Mouse (Mus musculus) gastrocnemius, adult 18-20 months (tissue): ENCODE data around the gene Tead4. TPM values are rescaled to one million over a fixed set of nuclear protein-coding genes. Genes with fewer than 3 reads are reported as not detected.
"Not testable (repeated sequence)": the region's sequence is repeated elsewhere in the genome, so short reads cannot be mapped to it uniquely, and the experiment has no call there.

Experiments
- DNase-seq: peaks from one replicate; pipeline ENCODE4 v3.0.0; 2021; ENCODE audit warnings: low spot score
- total RNA-seq, 2 experiments: library from RNA; stranded (reverse); gene quantifications; 2 replicates each; pipeline ENCODE4 v1.2.3; 2021

Gene Tead4
- total RNA-seq, 2 experiments from 2014 or later, result 6.2 to 11.1 TPM

DNA sequence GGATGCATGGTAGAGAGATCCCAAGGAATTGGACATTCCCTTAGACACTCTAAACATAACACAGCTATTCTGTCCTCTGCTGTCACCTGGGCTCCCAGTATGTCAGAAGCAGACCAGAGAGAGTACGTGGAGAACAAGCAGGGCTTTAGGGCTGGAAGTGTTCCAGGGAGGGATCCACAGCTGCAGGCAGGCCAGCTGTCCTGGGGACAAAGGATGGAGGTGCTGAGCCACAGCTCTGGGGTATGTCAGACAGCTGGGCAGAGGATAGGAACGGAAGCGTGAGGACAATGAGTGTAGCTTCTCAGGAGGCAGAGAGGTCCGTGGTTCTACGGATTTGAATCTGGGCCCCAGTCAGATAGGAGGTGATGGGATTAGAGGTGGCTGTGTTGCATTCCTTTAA lies 50.0 kb downstream of the Tead4 start:
- no peak for DNase-seq

DNA sequence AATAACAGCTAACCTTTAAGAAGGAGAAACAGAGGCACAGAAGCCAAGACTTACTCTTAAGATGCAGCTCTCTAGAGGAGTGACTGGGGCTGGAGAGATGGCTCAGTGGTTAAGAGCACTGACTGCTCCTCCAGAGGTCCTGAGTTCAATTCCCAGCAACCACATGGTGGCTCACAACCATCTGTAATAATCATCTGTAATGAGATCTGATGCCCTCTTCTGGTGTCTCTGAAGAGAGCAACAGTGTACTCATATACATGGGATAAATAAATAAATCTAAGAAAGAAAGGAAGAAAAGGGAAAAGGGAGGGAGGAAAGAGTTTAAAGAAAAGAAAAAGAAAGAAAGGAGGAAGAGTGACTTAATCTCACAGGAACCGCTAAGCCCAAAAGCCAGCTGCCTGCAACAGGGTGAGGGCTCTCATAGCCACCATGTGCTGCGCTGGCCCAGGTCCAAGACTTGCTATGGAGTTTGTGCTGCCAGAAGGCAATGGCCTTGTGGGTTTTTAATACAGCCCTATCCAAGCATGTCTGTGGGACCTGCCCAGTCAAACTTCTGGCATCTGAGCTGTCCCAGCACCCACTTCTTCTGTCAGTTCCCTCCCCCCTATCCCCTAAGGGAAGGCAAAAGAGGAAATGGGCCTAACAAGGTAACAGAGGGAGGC lies 63.4 kb downstream of the Tead4 start:
- DNase-seq, result no peak

- DNase-seq, result peak; percentile 84
These were observed 64.0 kb downstream of the Tead4 start for GRCm38 (mm10) chr6:128236581-128236980.

- DNase-seq, result peak; percentile 49
These were observed 66.4 kb downstream of the Tead4 start for GRCm38 (mm10) chr6:128234206-128234605.

- no peak for DNase-seq
These were observed 68.4 kb downstream of the Tead4 start for GRCm38 (mm10) chr6:128232216-128232615.

- DNase-seq, result no peak
These were observed 68.9 kb downstream of the Tead4 start for GRCm38 (mm10) chr6:128231741-128232140.

DNA sequence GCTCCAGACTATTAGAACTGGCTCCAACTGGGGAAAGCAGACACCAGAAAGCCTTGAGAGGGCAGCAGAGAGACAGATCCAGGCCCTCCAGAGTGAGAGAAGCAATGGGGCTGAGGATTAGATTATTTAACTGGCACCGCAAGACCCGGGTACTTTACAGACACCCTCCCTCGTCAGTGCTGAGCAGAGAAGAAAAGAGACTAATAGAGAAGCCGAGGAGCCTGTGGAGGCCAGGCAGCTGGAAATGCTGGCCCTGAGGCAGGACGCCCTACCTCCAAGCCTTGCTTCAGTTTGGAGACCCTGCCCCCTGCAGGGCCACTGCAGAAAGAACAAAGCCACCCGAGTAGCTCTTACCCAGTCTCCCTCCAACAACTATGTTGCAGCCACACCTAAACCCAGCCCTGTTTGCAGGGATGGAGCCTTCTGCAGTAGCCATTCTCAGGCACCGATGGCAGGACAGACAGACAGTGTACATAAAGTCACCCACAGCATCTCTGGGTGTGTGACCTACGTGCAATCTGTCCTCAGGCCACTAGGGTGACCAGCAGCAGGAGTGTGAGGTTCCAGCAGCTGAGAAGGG lies 73.1 kb downstream of the Tead4 start:
- DNase-seq, result no peak

DNA sequence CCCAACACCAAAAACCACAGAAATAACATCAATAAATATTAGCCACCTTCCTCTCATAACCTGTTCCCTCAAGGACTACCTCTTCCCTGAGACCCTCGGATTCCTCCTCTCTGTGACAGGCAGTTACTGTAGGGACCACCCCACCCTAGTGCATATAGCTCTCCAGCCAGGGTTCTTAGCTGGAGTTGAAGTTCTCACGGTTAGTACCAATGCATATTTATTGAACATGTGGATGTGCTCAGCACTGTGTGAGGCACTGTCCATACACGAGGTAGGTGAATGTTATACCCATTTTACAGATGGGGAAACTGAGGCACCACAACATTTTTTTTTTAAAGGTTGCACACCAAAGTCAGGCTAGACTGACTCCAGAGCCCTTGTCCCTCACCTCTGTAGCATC lies 73.7 kb downstream of the Tead4 start:
- no peak for DNase-seq

DNA sequence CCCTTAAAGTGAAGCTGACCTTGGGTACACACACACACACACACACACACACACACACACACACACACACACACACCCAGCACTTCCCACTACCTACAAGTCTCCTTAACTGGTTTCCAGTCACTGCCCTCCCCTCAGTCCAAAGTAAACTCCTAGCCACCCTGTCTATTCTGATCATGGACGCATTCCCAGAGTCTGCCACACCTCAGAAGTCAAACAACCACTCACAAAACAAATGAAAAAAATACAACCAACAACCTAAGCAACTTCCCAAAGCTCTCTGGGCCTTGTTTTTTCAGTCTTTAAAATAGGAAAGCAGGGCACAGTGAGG lies 74.8 kb downstream of the Tead4 start:
- no peak for DNase-seq

DNA sequence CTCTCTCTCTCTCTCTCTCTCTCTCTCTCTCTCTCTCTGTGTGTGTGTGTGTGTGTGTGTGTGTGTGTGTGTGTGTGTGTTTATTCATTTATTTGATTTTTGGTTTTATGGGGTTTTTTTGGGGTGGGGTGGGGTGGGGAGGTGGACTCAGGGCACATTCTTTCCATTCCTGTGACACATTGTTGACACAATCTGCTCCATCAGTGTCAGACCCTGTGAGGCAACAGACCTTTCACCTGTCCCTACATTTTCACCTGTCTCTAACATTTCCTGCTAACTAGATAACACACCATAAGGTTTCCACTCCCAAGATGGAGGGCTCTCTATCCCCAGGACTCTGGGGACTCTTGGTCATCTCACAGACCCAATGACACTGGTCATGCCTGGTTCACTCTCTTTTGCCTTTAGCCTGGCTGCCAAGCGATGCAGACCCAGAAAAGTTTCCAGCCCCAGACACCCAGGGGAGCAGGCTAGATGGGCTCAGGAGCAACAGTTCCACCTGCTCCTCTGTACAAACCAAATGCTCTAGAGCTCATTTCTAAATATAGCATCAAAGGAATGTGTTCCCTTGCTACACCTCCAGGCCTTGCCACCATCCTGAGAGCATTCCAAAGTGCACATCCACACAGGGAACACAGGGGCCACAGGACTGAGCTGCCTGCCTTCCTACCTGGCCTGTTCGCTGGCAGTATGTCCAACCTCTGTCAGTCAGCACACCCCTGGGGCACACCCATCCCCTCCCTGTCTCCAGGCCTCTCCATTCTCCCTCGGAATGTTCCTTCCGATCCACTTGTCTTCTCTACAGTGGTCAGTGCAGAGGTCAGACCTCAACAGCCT lies 75.4 kb downstream of the Tead4 start:
- no peak for DNase-seq

GRCm38 (mm10) chr6:128223159-128223558 lies 77.5 kb downstream of the Tead4 start:
- DNase-seq, result no peak

GRCm38 (mm10) chr6:128215004-128215403 lies 85.6 kb downstream of the Tead4 start:
- not testable (repeated sequence) for DNase-seq

- DNase-seq, result not testable (repeated sequence)
These were observed 91.4 kb downstream of the Tead4 start for GRCm38 (mm10) chr6:128209199-128209598.

DNA sequence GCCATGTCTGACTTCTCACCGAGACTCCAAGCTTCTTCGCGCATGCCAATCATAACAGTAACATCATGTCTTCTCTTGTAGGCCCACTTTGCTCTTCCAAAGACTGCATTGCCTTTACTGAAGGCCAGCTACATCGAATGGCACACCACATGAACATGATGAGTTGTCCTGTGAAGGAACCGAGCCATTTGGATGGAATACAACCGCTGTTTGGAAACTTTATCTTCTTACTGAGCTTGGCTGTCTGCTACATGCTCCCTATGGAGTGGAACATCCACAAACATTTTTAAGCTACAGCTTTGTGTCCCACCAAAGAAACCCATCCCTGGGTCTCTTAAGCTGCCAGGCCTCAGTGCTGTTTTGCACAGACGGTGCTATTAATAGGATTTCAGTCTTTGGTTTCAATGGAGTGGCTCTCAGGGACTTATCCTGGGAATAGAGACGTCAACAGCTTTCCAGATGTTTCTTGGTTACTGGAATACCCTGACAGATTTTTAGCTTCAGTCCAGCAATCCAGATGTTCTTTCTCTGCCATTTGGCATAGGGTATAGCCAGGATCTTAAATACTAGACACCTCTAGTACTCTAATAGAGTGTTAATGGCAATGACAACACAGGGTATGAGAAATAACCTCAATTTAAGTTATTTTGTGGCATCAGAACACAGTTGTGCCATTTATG lies 92.0 kb downstream of the Tead4 start:
- no peak for DNase-seq

DNA sequence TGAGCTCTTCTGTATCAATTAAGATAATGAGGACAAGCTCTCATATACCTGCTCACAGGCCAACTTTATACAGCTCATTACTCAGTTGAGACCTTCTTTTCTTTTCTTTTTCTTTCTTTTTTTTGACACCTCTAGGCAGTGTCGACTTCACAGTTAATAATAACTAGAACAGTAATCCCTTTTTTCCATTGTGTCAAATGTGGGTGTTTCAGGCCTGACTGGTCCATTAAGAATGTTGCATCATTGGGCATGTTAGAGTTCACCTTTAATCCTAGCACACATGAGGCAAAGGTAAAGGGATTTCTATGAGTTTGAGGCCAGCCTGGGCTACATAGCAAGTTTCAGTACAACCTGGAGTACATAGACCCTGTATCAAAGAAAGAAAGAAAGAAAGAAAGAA lies 97.1 kb downstream of the Tead4 start:
- DNase-seq, result no peak

DNA sequence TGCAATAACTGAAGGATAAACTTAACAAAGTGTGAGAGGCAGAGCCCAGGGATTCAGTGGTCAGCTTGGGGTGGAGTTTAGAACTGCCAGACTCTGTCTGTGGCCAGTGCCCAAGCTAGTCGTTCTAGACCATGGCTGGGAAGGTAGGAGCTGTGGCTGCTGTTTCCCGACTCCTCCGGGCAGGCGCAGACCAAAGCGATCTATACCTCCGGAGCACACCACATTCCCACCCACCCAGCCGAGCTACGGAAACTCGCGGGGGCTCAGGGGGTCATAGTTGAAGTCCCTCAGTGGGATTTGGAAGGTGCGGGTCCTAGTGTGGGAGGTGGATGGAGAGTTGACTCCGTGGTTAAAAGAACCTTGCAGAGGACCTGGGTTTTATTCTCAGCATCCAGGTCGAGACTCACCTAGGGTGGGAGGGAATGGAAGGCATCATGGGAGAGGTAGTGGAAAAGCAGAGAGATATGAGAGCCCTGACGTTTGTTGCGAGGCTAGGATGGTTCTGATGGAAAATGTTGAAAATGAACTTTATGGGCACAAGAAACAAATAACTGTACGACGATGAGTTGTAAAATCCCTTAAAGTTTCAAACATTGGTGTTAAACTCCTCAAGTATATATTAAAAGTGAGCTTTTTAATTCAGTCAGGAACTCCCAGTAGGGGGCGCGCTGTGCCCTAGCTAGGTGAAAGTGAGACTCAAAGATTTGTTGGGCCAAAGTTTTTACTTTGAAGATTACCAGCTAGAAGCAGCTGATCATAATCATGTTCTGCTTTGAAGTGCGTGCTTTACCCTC lies 99.6 kb downstream of the Tead4 start:
- DNase-seq, result peak; percentile 63

DNA sequence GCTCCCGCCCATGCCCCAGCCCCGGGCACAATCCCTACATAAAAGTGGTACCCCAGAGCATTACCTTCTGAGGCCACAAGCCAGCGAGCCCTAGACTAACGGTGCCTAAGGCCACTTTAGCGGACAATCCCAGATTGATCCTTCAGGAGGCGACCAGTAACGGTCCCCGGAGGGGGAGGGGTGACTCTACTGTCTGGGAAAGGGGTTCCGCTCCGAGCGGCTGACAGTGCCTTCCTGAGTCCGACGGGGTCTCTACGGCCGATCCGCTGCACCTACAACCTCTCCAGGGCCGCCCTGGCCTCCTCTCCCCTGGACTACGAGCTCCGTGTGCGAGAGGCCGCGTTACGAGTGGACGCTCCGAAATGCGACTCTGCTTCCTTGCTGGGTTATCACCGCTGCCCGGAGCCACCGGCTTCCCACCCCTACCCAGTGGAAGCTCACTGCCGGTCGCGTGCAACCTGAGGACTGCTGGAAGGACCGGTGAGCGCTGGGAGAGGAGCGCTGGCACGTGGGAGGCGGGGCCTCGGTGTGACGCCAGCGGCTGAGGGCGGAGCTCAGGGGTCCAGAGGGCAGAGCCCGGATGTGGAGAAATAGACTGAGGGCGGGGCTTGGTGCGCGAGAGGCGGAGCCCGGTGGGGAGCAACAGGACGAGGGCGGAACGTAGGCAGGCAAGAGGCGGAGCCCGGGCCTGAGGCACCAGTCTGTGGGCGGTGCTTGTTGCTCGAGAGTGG lies 100.3 kb downstream of the Tead4 start:
- DNase-seq, result peak; percentile 100

DNA sequence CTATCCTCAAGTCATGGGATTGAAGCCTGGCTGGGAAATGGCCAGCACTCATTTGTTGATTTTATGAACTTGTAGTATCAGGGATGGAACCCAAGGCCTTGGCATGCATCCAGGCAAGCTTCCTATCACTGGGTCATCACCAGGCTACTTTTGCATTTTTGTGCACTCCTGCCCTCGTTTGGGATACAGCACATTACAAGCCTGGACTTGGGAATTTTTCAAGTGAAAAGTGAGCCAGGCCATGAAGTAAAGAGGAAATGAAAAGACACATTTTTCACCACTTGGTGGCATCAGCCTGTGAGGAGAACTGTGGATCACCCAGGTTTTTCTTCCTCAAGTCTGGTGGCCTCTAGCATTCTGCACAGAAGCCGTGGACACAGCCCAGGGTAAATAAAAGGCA lies 117.1 kb downstream of the Tead4 start:
- DNase-seq, result no peak

DNA sequence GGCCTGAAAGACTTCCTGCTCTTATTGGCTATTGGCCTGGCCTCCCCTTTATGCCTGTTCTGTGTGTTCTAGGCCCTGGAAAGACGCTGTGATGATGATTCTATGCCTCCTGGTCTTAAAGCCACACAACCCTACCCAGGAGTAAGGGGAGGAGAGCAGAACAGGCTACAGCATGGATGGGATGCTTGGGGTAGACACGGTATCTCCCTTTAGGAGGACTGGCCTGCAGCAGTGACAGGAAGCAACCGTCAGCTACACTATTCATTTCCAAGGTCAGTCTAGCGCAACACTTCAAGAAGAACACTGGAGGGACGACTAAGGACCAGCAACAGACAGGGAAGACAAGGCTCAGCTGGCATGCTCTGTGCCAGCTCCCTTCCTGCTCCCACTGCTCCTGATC lies 119.4 kb downstream of the Tead4 start:
- DNase-seq, result no peak

DNA sequence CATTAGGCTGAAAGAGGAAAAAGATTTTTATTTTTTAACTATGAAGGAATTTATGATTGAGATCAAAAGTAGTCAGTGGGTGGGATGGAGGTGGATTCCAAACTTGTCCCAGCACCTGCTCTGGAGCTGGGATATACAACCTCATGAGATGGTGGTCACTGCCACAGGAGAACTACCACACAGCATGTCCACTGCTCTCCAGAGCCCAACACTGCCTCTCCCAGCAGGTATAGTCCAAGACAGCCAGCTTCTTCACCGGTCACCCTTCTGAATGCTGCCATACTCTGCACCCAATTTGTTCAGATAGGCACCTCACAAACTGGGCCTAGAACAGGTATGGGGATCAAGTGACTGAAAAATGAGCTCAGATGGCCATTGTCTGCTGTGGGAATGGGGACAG lies 121.0 kb downstream of the Tead4 start:
- DNase-seq, result no peak

- no peak for DNase-seq
These were observed 121.4 kb downstream of the Tead4 start for GRCm38 (mm10) chr6:128179247-128179646.
